Mouse (Mus musculus) embryonic stem cell, embryonic (primary cell): ENCODE results near the gene Nbas.

Experiments used
- CTCF ChIA-PET, 4 experiments: fragments of 300-600 bp in 2 of 4; fragments of 350-600 bp in 2 of 4; sonication (Branson Sonifier 250); formaldehyde crosslinking; loops; one replicate each; lab custom pipeline; 2022; ENCODE audit warnings: inconsistent platforms in 2 of 4; lab: Charles Lee
- POLR2A ChIA-PET, 4 experiments: fragments of 300-600 bp in 2 of 4; fragments of 350-600 bp in 2 of 4; sonication (Branson Sonifier 250); formaldehyde crosslinking; loops; one replicate each; lab custom pipeline; 2022; ENCODE audit warnings: antibody characterized with exemption in 4 of 4, inconsistent platforms in 1 of 4; lab: Charles Lee

The Nbas gene

GRCm38 (mm10) chr12:13268826-13269449 lies at the start of gene Nbas:
Gene Nbas, plus strand, starts transcription at chr12:13269133.
- ChIA-PET POLR2A (interaction anchor here in 2 of 4 experiments (0.7 to 2.5 kb wide), 5 partner anchors 9 to 20 kb away, joined by 3 to 9 read pairs (median 5); partner anchors contain the start of gene Ddx1 (in 2 of the 2)), CTCF (no interaction called here)

DNA sequence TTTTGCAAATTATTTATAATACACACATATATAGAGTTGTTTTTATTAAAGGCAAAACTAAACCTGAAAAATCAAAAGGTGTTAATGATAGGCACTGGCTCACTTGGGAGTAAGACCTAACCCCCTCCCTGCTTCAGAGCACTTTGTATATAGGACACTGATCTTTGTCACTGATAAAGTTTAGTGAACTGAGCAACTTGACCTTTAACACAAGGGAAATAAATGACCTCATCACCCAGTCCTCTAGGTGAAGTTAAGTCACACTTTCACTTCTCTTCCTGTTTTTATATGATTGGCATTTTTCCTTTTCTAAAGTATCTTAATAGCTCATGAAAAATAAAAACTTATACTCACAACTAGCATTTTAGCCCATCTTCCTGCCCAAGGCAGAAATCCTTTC lies 26.5 kb upstream of the Nbas start:
- CTCF ChIA-PET: no interaction called here
- POLR2A ChIA-PET: no interaction called here

DNA sequence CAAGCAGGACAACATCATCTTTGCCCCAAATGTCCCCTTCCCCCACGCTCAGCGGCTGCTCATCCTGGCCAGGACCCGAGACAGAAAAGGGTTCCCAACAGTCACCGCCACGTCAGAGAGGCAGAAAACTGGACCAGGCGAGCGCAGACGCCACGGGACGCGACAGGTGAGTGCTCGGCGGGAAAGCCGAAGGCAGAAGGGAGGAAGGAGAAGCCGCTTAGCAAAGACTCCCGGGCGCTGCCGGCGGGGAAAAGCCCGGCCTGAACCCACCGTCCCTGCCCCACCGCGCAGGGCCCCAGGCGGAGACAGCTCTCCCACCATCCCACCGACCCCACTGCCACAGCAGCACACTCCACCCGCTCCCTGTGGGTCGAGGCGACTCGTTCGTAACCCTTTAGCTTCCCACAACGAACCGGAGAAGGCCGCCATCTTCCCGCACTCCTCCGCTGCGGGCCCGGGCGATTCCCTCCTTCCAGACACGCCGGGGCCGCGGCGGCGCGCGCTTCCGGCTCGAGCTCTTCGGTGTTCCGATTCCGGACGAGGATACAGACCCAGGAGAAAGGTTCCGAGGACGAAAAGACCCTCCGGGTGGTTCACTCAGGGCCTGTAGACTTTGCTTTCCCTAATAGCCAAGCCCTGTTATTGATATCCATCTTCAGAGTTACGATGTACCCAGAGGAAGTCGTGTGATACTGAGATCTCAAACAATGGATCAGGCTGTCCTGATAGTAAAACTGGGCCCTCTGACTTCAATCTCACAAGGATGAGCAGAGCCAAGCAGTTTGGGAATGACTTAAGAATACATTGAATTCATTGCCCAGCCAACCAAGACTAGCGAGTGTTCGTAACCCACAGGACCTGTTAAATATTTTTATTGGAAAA lies 20.0 kb upstream of the Nbas start, which contains the start of gene Ddx1:
Gene Ddx1, minus strand, starts transcription at position 523 of the 882 bp plus-strand sequence.
- ChIA-PET POLR2A (interaction anchor here in 3 of 4 experiments (0.8 to 2.2 kb wide), 17 partner anchors 9 to 626 kb away, joined by 3 to 10 read pairs (median 5); partner anchors contain the start of gene Nbas (in 2 of the 3)), CTCF (interaction anchor here in 1 of 4 experiments (0.5 kb wide), 1 partner anchor 591 kb away, joined by 6 read pairs; no protein-coding TSS in a partner anchor)

GRCm38 (mm10) chr12:13249573-13249919 lies 19.4 kb upstream of the Nbas start:
- POLR2A ChIA-PET: interaction anchor here in 3 of 4 experiments (0.8 to 2.2 kb wide), 14 partner anchors 10 to 627 kb away, joined by 3 to 10 read pairs (median 5); partner anchors contain the start of gene Nbas (in 2 of the 3)
- CTCF ChIA-PET: no interaction called here

DNA sequence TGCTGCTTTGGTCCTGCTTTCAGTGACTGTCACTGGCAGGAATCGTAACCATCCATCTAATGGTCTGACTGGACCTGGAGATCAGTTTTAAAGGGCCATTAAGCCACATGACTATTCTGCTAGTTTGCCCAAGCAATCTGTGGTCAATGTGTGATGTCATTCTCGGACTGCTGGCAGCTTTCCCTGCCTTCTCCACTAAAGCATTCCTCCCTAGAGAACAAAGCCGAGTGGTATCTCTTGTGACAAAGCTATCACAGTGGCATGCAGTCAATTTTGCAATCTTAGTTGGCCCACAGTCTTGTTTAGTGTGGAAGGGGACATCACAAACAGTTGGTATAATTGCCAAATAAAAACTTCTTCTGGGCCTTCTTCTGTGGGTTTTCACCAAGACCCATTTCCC lies 13.9 kb upstream of the Nbas start:
- ChIA-PET POLR2A (interaction anchor here in 1 of 4 experiments (1.5 to 1.7 kb wide), 2 partner anchors 9 to 25 kb away, joined by 3 to 5 read pairs; no protein-coding TSS in a partner anchor), CTCF (no interaction called here)

- CTCF ChIA-PET: interaction anchor here in 1 of 4 experiments (0.5 kb wide), 1 partner anchor 126 kb away, joined by 3 read pairs; no protein-coding TSS in a partner anchor
- POLR2A ChIA-PET: interaction anchor here in 1 of 4 experiments (1.7 kb wide), 1 partner anchor 9 kb away, joined by 5 read pairs; no protein-coding TSS in a partner anchor
These were observed 13.2 kb upstream of the Nbas start for GRCm38 (mm10) chr12:13255701-13256100.

DNA sequence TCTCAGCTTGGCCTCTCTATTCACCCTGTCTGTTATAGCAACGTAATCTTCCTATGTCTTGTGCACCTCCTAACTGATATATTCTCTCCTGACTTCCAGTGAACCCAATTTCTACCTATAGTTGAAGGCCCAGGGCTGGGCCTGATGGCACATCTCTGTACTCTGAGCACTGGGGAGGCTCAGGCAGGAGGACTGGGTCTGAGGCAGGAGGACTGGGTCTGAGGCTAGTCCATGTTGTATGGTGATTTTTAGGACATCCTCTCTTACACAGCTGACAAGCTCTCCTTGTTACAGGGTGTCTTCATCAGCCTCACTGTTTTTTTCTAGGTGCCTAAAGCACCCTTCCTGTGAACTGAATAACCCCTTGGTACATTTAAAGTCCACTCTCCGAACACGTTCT lies 521 bp upstream of the Nbas start:
- CTCF ChIA-PET: no interaction called here
- POLR2A ChIA-PET: interaction anchor here in 2 of 4 experiments (0.9 to 2.5 kb wide), 4 partner anchors 11 to 20 kb away, joined by 3 to 9 read pairs (median 6); partner anchors contain the start of gene Ddx1 (in 2 of the 2)

- ChIA-PET POLR2A (interaction anchor here in 2 of 4 experiments (0.7 to 2.5 kb wide), 3 partner anchors 8 to 21 kb away, joined by 3 to 9 read pairs (median 5); partner anchors contain the start of gene Ddx1 (in 1 of the 2)), CTCF (no interaction called here)
These were observed 847 bp downstream of the Nbas start for GRCm38 (mm10) chr12:13269570-13270390.

DNA sequence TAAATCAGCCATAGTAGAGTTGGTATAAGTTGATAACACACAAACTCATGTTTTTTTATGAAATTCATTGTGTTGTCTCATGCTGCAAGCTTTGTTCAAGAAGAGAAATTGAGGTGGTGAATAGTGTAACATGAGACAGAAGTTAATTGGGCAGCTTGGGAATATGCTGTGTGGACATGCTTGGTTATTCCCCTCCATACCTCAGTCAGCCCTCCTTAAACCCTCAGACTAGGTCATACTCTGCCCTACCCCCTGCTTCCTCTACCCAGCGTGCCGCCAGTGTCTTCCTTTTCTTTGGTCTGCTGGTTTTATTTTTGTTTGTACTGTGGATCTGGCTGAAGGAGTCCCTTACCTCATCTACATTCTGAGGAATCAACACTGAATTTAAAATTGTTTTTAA lies 22.5 kb downstream of the Nbas start:
- POLR2A ChIA-PET: interaction anchor here in 1 of 4 experiments (0.9 kb wide), 1 partner anchor 8 kb away, joined by 3 read pairs; no protein-coding TSS in a partner anchor
- CTCF ChIA-PET: no interaction called here

DNA sequence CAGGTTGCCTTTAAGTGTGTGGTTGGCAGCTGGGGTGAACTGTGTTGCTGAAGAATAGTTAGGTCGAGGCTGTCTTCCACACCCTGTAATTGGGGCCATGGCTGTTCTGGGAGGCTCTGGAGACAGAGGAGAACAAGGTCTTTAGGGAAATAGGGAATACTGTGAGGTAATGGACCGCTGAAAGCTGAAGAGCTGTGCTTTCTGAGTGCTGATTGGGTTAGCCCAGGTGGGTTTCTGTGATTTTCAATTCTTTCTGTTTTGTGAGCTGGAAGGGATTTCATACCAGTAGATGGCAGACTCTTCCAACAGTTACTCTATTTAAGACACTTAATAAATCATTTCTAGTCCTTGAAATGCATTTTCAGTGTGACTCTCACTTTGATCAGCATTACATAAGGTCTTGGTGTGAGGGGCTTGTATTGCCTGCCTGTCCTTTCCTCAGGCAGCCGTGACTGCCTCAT lies 24.5 kb downstream of the Nbas start:
- CTCF ChIA-PET: no interaction called here
- POLR2A ChIA-PET: no interaction called here

DNA sequence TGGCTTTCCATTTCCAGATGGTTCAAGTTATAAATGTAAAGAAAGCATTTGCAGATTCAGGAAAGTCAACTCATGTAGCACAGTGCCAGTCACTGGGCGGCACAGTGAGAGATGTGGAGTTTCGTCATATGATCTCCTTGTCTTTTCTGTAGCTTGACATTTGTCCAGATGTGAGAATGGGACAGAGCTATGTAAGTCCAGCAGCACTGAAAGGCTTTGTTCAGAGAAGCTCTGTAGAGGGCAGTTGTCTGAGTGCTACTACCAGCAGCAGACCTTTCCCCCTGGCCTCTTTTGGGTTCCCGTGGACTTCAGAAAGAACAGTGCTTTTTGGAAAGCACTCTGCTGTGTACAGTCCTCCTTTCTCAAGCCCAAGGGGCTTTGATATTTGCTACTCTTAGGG lies 34.1 kb downstream of the Nbas start:
- ChIA-PET CTCF (no interaction called here), POLR2A (interaction anchor here in 1 of 4 experiments (0.7 kb wide), 1 partner anchor 46 kb away, joined by 3 read pairs; no protein-coding TSS in a partner anchor)

GRCm38 (mm10) chr12:13313966-13314365 lies 45.0 kb downstream of the Nbas start:
- ChIA-PET POLR2A (interaction anchor here in 2 of 4 experiments (0.6 to 1.6 kb wide), 2 partner anchors 10 to 38 kb away, joined by 4 read pairs; no protein-coding TSS in a partner anchor), CTCF (no interaction called here)

DNA sequence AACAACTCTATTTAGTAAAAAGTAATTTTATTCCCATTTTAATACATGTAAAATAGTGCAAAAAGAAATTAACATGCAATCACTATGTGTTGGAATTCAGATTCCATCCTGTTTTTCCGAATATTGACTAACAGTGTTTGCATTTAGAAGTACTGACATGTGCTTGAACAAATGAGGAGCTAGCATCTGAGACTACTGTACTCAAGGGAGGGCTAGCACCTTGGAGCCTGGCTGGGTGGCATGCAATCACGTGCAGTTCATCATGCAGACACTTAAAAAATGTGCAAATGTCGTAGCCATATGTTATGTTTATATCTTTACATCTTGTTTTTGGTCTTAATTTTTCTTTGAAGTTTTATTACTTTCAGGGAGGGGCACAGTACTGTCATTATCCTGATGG lies 45.5 kb downstream of the Nbas start:
- CTCF ChIA-PET: no interaction called here
- POLR2A ChIA-PET: interaction anchor here in 2 of 4 experiments (0.6 to 1.6 kb wide), 2 partner anchors 10 to 39 kb away, joined by 4 read pairs; no protein-coding TSS in a partner anchor

- POLR2A ChIA-PET: interaction anchor here in 1 of 4 experiments (0.5 to 1.6 kb wide), 2 partner anchors 9 to 14 kb away, joined by 4 read pairs; no protein-coding TSS in a partner anchor
These were observed 46.1 kb downstream of the Nbas start for GRCm38 (mm10) chr12:13315081-13315480.

GRCm38 (mm10) chr12:13342535-13342934 lies 73.6 kb downstream of the Nbas start:
- ChIA-PET POLR2A (no interaction called here), CTCF (no interaction called here)

More at GRCm38 (mm10) chr12:13315081-13315480, 46.1 kb downstream of the Nbas start:
- CTCF ChIA-PET: interaction anchor here in 1 of 4 experiments (0.5 kb wide), 1 partner anchor 137 kb away, joined by 3 read pairs; no protein-coding TSS in a partner anchor

DNA sequence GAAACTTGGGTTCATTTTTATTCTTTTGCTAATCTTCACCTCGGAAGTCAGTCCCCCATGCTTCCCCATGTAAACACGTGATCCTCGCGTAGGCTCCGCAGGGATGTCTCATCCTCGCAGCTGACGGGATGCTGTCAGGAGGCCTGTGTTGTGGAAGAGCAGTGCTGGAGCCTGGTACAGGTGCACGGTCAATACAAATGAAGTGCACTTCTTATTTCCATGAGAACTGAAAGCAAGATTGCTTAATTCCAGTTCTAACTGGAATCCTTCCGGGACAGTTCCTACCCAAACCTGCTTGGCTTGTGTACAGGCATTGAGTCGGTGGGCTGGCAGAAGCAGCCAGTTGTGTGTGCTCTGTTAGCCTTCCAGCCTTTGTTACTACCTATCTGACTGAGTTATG lies 87.3 kb downstream of the Nbas start:
- ChIA-PET CTCF (no interaction called here), POLR2A (no interaction called here)

DNA sequence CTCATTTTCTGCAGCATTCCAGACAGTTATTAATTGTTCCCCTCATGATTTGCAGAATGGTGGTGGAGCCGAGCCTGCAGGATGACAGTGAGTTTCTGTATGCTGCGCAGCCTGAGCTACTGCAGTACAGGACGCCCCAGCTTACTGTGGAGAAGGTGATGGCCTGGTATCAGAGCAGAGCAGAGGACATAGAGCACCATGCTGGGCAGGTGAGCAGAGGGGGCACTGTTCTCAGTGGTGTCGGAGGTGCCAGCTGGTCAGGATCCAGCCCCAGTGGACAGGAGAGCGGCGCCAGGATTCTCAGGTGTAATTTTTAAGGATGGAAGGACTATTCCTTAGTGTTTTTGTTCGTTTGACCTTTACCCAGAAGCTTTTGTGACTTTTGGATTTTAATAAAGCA lies 87.8 kb downstream of the Nbas start:
- ChIA-PET POLR2A (interaction anchor here in 1 of 4 experiments (1.1 kb wide), 1 partner anchor 108 kb away, joined by 4 read pairs; the partner anchor contains the start of gene Ddx1), CTCF (no interaction called here)

- CTCF ChIA-PET: no interaction called here
- POLR2A ChIA-PET: interaction anchor here in 1 of 4 experiments (1.1 kb wide), 1 partner anchor 109 kb away, joined by 4 read pairs; the partner anchor contains the start of gene Ddx1
These were observed 88.3 kb downstream of the Nbas start for GRCm38 (mm10) chr12:13357229-13357628.
